Mouse (Mus musculus): Measurements from ENCODE around the gene Arsb.
A peak's percentile ranks its signal among the peaks of the same experiment; 100 is the strongest.

DNA sequence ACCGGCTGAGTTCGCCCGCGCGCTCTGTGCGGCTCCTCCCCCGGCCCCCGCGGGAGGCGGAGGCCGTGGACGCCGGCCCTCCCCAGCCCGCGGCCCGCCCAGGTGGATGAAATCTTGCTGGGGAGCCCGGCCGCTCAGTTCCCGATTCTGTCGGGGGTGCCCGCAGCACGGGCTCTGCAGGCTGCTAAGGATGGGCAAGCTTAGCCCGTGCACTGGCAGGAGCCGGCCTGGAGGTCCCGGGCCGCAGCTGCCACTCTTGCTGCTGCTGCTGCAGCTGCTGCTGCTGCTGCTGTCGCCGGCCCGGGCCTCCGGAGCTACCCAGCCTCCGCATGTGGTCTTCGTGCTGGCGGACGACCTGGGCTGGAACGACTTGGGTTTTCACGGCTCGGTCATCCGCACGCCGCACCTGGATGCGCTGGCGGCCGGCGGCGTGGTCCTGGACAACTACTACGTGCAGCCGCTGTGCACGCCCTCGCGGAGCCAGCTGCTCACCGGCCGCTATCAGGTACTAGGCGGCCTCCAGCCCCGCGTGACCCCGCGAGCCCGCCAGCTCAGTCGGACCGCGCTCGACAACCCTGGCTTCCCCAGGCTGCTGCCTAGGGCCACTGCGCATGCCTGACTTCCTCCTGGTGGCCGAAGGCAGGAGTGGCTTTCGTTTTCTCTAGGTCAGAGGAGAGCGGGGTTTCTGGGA lies at the start of gene Arsb:
- peak; percentile 38; the same call in 1 of the 2 replicates for TF ChIP-seq CTCF (IDR thresholded peaks at IDR 0.05; ENCODE audit: borderline replicate concordance, control insufficient read depth, extremely low read depth, insufficient read depth, low read length, poor library complexity)
- peak; percentile 9; the same call in 1 of the 2 replicates for TF ChIP-seq POLR2A (IDR thresholded peaks at IDR 0.05; ENCODE audit: control insufficient read depth, extremely low read depth, insufficient read depth, low read length, poor library complexity)

Measured in thymus, adult 2 months (tissue).